Mouse (Mus musculus): Measurements from ENCODE around the gene Gemin4. TPM values are rescaled to one million over a fixed set of nuclear protein-coding genes. Genes with fewer than 3 reads are reported as not detected.

Gemin4 gene
- total RNA-seq, 2 experiments from 2014 or later: 4.9 to 5.6 TPM

GRCm38 (mm10) chr11:76210228-76210985, 7.1 kb downstream of the Gemin4 start:
- no peak for TF ChIP-seq CTCF (conservative IDR thresholded peaks at IDR 0.05)
- Histone ChIP-seq H3K27ac (no peak overlapping the region), H3K4me3 (no peak overlapping the region)
- no peak for DNase-seq (ENCODE audit: low spot score in 2 of 2)

DNA sequence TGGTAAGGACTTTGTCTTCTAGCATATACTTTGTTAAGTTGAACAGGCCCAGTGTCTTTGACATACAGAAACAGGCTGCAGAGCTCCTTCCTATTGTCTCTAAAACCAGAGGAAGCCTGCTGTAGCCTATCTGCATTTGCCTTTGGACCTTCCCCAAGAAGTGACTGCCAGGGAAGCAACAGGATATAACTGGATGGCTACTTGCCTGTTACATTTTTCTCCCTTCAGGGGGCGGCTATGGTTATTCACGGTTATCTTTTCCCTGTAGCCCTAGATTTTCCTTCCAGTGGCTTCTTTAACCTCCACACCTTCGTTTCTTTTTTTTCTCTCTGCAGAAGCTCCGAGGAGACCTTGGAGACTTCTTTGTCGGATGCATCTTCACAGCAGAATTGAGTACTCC, 10.7 kb downstream of the Gemin4 start:
- no peak for DNase-seq (ENCODE audit: low spot score in 2 of 2)

DNA sequence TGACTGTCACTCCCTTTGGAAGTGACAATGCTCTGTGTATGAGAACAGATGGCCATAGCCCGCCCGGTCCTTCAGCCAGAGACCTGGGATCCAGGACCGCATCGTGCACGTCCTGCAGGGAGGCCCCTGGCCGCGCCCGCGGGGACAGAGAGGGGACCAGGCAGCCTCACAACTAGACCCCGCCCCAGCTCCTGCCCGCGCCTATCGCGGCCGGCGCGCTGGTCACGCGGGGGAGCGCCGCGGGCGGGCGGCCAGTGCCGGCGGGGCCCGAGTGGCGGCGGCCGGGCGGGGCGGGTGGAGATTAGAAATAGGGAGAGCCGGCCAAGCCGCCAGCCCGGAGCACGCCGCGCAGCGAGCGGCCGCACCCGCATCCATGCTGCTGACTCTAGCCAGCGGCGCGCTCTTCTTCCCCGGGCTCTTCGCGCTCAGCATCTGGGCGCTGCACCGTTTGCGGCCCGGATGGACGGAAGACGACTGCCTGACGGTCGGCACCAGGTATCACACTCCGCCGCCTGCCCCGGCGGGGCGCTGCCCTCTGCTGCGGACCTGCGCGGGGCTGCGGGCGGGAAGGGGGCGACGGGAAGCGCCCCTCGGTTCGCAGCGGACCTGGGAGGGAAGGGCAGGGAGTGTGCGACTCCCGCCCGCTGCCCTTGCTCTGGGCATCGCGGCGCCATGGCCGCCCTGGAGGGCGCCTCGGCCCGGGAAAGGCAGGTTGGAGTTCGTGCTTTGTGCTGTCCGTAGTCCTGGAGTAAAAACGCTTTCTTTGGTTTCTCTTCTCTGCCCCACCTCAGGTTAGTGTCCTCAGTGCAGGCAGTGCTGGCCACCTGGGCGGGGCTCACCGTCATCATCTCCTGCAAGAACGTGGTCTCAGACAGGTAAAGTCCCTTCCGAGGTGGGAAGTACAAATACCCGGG, 15.4 kb downstream of the Gemin4 start:
- peak overlapping the region; percentile 96 for H3K4me3 ChIP-seq
- peak; percentile 35 for TF ChIP-seq CTCF (conservative IDR thresholded peaks at IDR 0.05)
- H3K27ac ChIP-seq: peak overlapping the region; percentile 90
- DNase-seq (ENCODE audit: low spot score in 2 of 2): peak; percentile 85 to 88

More for the DNA sequence above, 10.7 kb downstream of the Gemin4 start:
- H3K4me3 ChIP-seq: no peak overlapping the region
- H3K27ac ChIP-seq: no peak overlapping the region
- TF ChIP-seq CTCF (conservative IDR thresholded peaks at IDR 0.05): no peak

GRCm38 (mm10) chr11:76196977-76197469, 20.4 kb downstream of the Gemin4 start:
- Histone ChIP-seq H3K27ac (0 out of 2 replicates have a peak overlapping the region, but pooled peaks have one; percentile 43), H3K4me3 (no peak overlapping the region)
- DNase-seq (ENCODE audit: low spot score in 2 of 2): no peak
- no peak for TF ChIP-seq CTCF (conservative IDR thresholded peaks at IDR 0.05)

- H3K27ac ChIP-seq: 0 out of 2 replicates have a peak overlapping the region, but pooled peaks have one; percentile 43
- DNase-seq (ENCODE audit: low spot score in 2 of 2): no peak
- no peak for TF ChIP-seq CTCF (conservative IDR thresholded peaks at IDR 0.05)
- no peak overlapping the region for H3K4me3 ChIP-seq
Measured at GRCm38 (mm10) chr11:76196275-76196976, 21.0 kb downstream of the Gemin4 start.

DNA sequence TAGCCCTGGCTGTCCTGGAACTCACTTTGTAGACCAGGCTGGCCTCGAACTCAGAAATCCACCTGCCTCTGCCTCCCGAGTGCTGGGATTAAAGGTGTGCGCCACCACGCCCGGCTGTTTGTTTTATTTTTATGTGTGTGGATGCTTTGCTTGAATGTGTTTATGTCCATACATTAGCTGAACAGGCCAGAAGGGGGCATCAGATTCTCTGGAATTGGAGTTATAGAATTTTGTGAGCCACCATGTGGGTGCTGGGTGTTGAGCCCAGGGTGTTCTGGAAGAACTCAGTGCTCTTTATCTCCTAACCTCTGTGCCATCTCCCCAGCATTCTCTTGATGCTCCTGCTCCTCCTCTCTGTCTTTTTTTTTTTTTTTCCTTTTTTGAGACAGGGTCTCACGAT, 30.6 kb downstream of the Gemin4 start:
- DNase-seq (ENCODE audit: low spot score in 2 of 2): no peak
- TF ChIP-seq CTCF (conservative IDR thresholded peaks at IDR 0.05): peak; percentile 31
- Histone ChIP-seq H3K27ac (no peak overlapping the region), H3K4me3 (no peak overlapping the region)

DNA sequence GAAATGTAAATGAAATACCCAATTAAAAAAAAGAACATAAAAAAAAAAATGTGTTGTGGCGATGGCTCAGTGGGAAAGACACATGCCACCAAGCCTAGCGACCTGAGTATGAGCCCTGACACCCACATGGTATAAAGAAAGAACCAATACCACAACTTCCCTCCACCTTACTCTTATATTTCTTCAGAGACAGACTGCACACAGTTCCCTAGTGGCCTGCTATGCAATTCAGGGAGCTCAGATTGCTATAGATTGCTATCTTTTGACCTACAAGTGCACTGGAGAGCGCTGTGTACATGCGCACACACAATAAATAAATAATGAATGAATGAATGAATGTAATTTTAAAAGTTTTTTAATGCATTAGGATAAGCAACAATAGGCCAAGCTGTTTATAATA, 33.7 kb downstream of the Gemin4 start:
- Histone ChIP-seq H3K27ac (no peak overlapping the region), H3K4me3 (no peak overlapping the region)
- DNase-seq (ENCODE audit: low spot score in 2 of 2): no peak
- no peak for TF ChIP-seq CTCF (conservative IDR thresholded peaks at IDR 0.05)

- H3K27ac ChIP-seq: peak overlapping the region; percentile 96
- TF ChIP-seq CTCF (conservative IDR thresholded peaks at IDR 0.05): no peak
- DNase-seq (ENCODE audit: low spot score in 2 of 2): no peak
- peak overlapping the region; percentile 88 for H3K4me3 ChIP-seq
Measured at GRCm38 (mm10) chr11:76180146-76180540, 37.3 kb downstream of the Gemin4 start.

- peak; percentile 89 to 90 for DNase-seq (ENCODE audit: low spot score in 2 of 2)
- H3K4me3 ChIP-seq: peak within 1 kb of the TSS; percentile 88
- TF ChIP-seq CTCF (conservative IDR thresholded peaks at IDR 0.05): no peak
- peak within 1 kb of the TSS; percentile 96 for H3K27ac ChIP-seq
Measured at GRCm38 (mm10) chr11:76179495-76180145, 37.8 kb downstream of the Gemin4 start, which contains the start of the genes Vps53 and Fam57a. Vps53 (minus strand) TSS chr11:76179647. Fam57a (plus strand) TSS chr11:76179671.

DNA sequence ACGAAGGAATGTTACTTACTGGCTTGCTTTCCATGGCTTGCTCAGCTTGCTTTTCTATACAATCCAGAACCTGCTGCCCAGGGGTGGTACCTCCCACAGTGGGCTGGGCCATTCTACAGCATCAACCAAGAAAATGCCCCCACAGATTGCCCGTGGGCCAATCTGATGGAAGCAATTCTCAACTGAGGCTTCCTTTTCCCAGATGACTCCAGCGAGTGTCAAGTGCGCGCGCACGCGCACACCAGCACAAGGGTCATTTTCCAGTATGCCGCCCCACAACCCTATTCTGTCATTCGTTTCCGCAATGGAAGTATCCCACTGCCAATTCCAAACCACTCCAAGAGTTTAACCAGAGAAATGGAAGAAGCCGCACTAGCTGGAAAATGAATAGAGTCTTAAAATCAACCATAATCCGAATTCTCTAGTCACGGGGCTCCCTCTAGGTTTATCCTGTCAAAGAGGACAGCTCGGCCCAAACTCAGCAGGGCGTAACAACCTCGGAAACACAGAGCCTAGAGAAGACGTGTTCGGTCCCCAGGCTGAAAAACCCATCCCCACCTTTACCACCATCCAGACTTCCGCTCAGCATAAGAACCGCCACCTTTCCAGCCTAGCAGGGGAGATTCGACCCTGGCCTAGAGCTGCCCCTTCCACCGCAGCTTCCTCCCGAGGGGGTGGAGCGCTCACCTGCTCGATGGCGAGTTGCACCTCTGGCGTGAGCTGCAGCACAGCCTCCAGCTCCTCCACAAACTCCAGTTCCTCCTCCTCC, 38.6 kb downstream of the Gemin4 start:
- DNase-seq (ENCODE audit: low spot score in 2 of 2): peak; percentile 43 to 60
- peak overlapping the region; percentile 96 for H3K27ac ChIP-seq
- TF ChIP-seq CTCF (conservative IDR thresholded peaks at IDR 0.05): no peak
- peak overlapping the region; percentile 88 for H3K4me3 ChIP-seq

DNA sequence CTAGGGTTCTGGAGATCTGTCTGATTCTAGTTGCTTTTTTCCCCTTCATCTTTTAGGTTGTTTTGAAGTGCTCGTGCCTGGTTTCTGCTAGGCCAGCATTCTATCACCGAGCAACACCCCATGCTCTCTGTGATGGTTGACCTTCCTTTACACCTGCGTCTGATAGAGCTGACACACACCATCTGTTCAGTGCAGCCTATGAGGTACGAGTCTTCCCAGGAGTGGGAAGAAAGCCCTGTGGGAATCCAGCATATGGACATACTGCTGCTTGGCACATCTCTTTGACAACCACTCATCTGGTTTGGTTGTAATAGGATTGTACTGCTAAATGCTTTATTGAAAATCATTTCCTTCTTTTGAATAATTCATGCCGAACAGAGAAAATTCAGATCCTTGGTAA, 47.3 kb downstream of the Gemin4 start:
- no peak for DNase-seq (ENCODE audit: low spot score in 2 of 2)
- Histone ChIP-seq H3K4me3 (no peak overlapping the region), H3K27ac (0 out of 2 replicates have a peak overlapping the region, but pooled peaks have one; percentile 37)
- TF ChIP-seq CTCF (conservative IDR thresholded peaks at IDR 0.05): no peak

Measured in layer of hippocampus, adult 2 months (tissue).